Mouse (Mus musculus): ENCODE data around the gene Trmt61a. TPM values are rescaled to one million over a fixed set of nuclear protein-coding genes. Genes with fewer than 3 reads are reported as not detected.

The Trmt61a gene
- total RNA-seq, 2 experiments from 2014 or later = 16.7 to 18.0 TPM

DNA sequence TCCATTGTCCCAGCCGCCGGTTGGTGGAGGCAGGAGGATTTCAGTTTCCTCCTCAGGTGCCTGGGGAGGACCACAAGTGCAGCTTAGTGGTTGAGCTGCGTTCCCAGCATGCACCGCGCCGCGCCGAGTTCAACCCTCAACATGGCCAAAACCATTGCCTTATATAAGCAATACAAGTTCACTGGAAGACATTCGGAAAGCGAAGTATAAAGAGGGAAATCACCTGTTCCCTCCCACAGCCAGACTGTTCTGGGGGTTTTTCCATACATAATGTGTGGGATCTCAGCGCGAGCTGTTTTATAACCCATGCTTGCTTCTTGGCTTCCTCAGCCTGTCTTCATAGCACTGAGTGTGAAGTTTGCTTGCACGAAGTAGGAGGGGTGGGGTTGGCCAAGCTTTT, 11.5 kb upstream of the Trmt61a start:
- peak overlapping the region; percentile 99; the same call in 1 of the 2 replicates for H3K27ac ChIP-seq
- no peak for TF ChIP-seq CTCF (conservative IDR thresholded peaks at IDR 0.05)
- no peak overlapping the region for H3K4me3 ChIP-seq
- no peak for DNase-seq (ENCODE audit: low spot score in 2 of 2)

DNA sequence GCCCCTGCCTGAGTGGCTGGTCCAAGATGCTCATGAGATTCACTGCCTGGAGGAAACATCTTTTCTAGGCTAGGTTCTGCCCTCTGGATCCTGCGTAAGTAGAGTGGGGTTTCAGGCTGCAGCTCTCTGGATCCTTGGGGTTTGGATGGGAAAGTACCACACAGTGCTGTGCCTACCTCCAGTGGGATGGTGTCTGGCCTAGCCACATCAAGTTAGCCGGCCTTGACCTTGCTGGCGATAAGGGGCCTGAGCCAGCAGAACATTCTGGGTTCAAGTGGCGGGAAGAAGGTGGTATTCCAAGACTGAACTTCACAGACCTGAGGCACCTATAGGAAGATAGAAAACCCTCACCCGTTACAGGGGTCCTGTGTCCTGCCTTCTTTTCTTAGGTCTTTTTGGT, 10.5 kb upstream of the Trmt61a start:
- DNase-seq (ENCODE audit: low spot score in 2 of 2) = no peak
- no peak for TF ChIP-seq CTCF (conservative IDR thresholded peaks at IDR 0.05)
- Histone ChIP-seq H3K27ac (peak overlapping the region; percentile 99; the same call in 1 of the 2 replicates), H3K4me3 (no peak overlapping the region)

DNA sequence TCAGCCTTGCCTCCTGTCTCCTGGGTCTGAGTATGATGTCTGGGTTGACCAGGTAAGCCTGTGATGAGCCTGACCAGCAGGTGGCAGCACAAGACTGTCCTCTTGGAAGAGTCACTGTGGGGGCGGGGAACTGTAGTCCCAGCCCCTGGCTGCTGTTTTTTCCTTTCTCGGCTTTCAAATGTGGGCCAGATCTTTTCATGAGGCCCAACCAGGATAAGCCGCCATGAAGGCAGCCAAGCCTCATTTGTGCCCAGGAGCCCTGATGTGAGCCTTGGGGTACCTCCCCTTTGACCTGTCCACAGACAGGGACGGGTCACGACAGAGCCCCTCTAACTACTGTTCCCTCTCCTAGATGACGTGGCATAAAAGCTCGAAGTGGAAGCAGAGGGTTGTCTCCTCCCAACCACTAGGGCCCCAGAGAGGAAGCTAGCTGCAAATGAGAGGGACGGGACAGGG, 9.4 kb upstream of the Trmt61a start:
- TF ChIP-seq CTCF (conservative IDR thresholded peaks at IDR 0.05) = peak; percentile 95
- H3K4me3 ChIP-seq = peak overlapping the region; percentile 100
- peak; percentile 92 to 97 for DNase-seq (ENCODE audit: low spot score in 2 of 2)
- H3K27ac ChIP-seq = peak overlapping the region; percentile 99

DNA sequence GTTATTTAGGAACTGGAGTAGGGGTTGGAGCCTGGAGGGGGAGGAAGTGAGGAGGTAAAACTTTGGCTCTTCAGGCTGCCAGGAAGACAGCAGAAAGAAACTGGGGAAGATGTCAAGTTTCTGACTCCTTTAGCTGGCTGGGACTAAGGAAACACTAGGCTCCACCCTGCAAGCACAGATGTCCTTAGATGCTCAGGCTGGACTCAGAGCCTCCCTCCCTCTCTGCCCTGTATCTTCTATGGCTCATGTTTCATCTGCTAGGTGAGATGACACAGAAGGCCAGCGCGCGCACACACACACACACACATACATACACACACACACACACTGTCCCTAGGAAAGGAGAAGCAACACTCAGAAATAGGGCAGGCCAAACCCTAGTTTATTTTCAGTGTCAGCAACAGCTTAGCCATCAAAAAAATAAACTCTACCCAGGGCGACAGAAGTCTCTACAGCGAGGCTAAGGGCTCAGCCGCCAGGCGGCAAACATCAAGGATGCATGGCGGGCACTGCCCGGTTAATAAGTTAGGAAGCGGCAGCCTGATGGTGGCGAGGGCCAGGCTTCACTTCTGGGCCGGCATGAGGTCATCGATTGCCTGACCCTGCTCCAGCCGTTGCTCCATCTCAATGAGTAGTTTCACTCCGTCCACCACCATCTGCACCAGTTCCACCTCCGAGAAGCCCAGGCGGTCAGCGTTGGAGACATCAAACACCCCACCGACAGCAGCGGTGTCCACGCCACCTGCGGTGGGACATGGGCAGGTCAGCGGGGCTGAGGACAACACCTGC, 8.7 kb upstream of the Trmt61a start:
- TF ChIP-seq CTCF (conservative IDR thresholded peaks at IDR 0.05) = no peak; the same call in 1 of the 2 replicates
- no peak for DNase-seq (ENCODE audit: low spot score in 2 of 2)
- Histone ChIP-seq H3K27ac (peak overlapping the region; percentile 99), H3K4me3 (peak overlapping the region; percentile 100)

DNA sequence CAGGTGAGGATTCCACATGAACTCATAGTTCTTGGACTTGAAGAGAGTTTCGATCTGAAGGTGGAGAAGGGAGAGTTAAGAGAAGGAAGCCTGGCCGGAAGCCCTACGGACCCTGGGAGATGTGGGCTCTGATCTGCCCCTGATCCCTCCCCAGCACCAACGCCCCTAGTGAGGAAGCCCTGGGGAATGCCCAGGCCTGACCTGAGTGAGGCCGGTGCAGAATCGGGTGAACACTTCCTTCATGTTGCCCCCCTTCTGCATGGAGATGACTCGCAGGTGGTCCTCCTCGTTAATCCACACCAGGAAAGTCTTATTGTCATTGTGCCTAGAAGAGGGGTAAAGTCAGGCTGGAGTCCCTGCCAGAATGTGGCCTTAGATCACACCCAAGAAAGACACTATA, 7.9 kb upstream of the Trmt61a start:
- peak overlapping the region; percentile 99 for H3K27ac ChIP-seq
- TF ChIP-seq CTCF (conservative IDR thresholded peaks at IDR 0.05) = no peak
- H3K4me3 ChIP-seq = peak overlapping the region; percentile 100
- DNase-seq (ENCODE audit: low spot score in 2 of 2) = no peak

DNA sequence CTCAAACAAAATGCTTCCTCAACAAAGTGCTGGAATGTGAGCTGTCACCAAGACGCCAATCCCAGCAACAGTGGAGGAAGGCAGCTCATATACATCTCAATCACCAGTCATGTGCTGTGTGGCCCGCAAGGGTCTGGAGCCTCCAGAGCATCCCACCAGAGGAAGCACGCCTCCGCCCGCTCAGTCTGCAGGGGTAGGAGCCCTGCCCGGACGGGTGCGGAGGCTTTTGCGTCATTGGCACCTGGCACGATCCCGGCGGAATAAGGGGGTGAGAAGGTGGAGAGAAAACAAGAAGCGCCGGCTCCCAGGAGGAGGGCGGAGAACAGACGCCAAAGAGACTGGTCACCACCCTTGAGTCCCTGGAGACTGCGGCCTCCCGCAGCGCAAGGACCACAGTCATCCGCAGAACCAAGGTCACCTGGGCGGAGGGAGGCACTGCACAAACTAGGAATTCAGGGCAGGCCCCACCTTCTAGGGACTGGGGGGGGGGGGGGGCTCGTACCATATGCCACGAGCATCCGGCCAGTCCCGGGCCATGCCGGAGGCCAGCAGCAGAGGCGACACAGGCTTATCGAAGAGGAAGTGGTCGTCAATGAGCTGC, 7.4 kb upstream of the Trmt61a start:
- Histone ChIP-seq H3K4me3 (peak overlapping the region; percentile 100), H3K27ac (peak overlapping the region; percentile 99)
- DNase-seq (ENCODE audit: low spot score in 2 of 2) = no peak
- TF ChIP-seq CTCF (conservative IDR thresholded peaks at IDR 0.05) = no peak

DNA sequence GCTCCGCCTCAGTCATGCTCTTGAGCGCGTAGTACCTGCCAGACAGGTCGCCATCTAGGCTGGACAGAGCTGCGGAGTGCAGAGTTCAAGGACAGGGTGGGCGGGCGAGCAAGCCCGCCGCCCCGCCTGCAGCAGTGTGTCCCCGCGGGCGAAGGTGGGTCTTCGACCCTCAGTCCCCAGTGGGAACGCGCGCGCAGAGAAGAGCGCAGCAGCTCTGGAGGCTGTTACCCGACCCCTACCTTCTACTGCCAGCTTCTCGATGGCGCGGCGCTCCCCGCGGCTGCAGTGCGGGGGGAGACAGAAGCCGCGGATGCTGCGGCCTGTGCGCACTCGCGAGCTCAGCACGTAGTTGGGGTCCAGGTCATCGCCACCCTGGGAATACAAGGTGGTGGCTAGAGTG, 6.9 kb upstream of the Trmt61a start:
- H3K27ac ChIP-seq = peak overlapping the region; percentile 99
- TF ChIP-seq CTCF (conservative IDR thresholded peaks at IDR 0.05) = no peak
- DNase-seq (ENCODE audit: low spot score in 2 of 2) = no peak
- peak overlapping the region; percentile 100 for H3K4me3 ChIP-seq

DNA sequence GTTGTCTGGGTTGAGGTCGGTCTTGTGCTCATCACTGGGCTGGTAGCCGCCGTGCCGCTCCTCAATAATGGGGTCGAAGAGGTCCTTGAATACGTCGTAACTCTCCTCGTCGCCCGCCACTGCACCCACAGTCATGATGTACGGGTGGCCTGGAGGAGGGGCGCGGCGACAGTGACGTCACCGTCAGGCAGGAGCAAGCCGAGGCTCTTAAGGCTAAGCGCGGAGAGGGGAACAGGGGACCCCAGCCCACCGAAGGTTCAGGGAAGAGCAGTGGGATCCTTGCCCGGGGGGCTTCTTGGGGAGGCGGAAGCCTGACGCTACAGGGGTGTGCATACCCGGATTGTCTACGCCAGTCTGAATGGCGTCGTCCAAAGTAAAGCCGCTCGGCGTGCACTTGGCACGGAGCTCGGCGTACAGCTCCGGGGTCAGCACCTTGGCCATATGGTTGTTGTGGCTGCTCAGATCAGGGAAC, 6.4 kb upstream of the Trmt61a start:
- H3K27ac ChIP-seq = peak overlapping the region; percentile 99

DNA sequence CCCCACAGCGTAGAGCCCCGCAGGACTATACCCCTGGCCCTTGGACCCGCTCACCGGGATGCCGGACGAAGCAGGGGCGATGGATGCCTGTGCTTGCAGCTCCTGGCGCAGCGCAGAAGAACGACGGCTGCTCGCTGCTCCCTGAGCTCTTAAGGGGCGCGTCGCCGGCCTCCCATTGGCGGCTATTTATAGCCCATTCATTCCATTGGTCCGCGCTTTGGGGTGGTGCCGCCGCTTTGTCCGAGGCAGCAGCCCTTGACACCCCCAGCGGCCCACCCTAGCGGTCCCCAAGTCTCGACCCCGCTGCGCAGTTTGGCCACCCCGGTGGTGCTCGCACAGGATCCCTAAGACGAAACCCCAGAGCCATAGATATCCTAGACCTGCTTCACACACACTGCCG, 5.7 kb upstream of the Trmt61a start, which contains the start of gene Ckb:
Gene Ckb (minus strand): TSS at position 163 of the 400 bp plus-strand sequence.
- DNase-seq (ENCODE audit: low spot score in 2 of 2) = peak; percentile 90 to 93
- Histone ChIP-seq H3K27ac (peak within 1 kb of the TSS; percentile 99), H3K4me3 (peak within 1 kb of the TSS; percentile 100)
- peak; percentile 20; the same call in 1 of the 2 replicates for TF ChIP-seq CTCF (conservative IDR thresholded peaks at IDR 0.05)

More for the DNA sequence above, 6.4 kb upstream of the Trmt61a start:
- peak overlapping the region; percentile 100 for H3K4me3 ChIP-seq
- no peak for TF ChIP-seq CTCF (conservative IDR thresholded peaks at IDR 0.05)
- peak; percentile 81 for DNase-seq (ENCODE audit: low spot score in 2 of 2)

DNA sequence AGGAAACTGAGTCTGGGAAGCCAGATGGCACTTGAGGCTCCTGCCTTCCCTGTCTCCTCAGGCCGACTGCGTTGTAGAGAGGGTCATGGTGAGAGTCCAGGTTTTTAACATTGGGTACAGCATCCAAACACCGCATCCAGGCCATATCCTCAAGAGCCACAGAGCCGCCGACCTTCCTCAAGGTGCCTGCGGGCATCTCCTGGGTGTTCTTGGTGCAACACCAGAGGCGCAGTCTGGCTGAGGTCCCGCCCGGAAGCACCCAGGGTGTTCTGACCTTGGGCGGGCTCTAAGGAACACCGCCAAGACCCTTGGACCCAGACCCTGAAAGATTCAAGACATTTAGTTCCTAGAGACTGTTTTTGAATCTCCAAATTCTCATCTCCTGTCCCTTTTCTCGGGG, 5.3 kb upstream of the Trmt61a start:
- Histone ChIP-seq H3K27ac (peak overlapping the region; percentile 99), H3K4me3 (peak overlapping the region; percentile 100)
- no peak for DNase-seq (ENCODE audit: low spot score in 2 of 2)
- no peak for TF ChIP-seq CTCF (conservative IDR thresholded peaks at IDR 0.05)

DNA sequence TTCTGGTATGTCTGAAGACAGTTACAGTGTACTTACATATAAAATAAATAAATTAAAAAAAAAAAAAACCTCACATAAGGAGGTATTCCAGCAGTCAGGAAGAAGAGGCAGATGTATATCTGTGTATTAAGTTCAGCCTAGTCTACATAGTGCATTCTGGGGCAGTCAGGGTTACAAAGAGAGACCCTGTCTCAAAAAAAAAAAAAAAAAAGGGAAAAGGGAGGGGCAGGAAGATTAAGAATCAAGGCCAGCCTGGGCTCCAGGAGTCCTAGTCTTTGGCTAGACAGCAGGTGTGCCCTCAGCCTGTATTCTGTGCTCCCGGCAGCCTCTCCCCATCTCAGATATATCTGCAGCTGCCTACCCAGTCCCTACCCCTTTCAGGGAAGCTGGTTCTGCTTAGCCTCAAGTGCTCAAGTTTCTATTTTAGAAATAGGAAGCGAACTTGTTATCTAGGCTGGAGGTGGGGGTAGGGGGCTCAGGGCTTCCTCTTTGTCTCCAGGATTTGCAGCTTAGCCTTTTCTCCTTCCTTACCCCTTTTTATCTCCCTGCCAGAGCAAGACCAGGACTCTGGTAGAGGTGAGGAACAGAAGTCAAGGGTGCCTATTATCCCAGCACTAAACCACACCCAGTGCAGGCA, 2.9 kb upstream of the Trmt61a start:
- no peak; the same call in 1 of the 2 replicates for TF ChIP-seq CTCF (conservative IDR thresholded peaks at IDR 0.05)
- Histone ChIP-seq H3K27ac (0 out of 2 replicates have a peak overlapping the region, but pooled peaks have one; percentile 0), H3K4me3 (no peak overlapping the region)
- DNase-seq (ENCODE audit: low spot score in 2 of 2) = no peak

DNA sequence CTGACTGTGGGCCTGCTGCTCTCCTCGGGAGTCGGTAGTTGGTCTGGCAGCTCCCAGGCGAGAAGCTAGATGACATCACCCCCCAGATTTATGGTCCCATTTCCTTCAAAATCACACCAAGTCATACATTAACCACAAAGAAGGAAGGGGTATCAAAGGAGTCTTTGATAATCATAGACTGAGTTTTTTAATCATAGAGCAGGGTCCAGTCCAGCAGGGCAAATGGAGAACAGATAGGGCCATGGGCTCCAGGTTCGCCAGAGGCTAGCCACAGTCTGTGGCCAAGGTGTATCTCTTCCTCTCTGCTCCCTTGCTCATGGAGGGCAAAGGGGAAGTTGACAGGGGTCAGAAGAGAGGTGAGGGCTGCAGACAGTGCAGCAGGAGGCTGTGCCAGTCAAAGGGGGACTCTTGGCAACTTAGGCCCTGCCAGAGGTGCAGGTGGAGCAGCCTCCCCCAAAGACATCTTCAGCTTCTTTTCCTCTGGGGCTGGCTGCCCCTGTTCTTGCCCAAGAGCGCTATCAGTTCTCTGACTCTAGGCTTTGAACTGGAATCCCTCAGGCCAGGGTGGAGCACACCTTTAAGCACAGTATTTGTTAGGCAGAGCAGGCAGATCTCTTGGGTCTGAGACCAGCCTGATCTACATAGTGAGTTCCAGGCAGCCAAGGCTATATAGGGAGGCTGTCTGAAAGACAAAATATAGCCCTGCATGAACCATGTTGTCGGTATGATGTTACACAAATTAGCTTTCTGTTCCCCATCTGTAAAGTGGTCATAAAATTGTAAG, 1.9 kb upstream of the Trmt61a start:
- no peak overlapping the region for H3K4me3 ChIP-seq
- 0 out of 2 replicates have a peak overlapping the region, but pooled peaks have one; percentile 36 for H3K27ac ChIP-seq
- DNase-seq (ENCODE audit: low spot score in 2 of 2) = no peak
- TF ChIP-seq CTCF (conservative IDR thresholded peaks at IDR 0.05) = no peak

Measured in layer of hippocampus, adult 2 months (tissue).